Mouse (Mus musculus): Measurements from ENCODE around the gene Atp13a5. TPM values are rescaled to one million over a fixed set of nuclear protein-coding genes. Genes with fewer than 3 reads are reported as not detected.

Atp13a5 gene
- polyA plus RNA-seq, 1 experiment from 2014 or later = not detected

DNA sequence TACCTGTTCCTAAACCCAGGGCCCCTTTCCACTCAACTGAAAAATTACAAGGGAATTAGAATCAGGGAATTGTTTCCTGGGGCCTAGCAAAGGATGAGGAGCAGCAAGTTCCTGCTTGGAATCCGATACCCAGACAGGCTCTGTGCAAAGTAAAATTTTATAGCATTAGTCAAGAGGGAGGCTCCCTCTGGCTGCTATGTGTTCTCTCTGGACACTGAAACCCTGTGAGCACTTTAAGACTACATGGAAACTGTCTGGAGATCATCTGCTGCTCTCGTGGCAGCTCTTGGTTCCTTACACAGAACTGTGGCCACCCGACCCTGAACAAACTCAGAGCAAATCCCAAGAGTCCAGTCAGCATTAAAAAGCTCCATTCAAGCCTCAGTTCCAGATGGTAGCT lies 50.6 kb downstream of the Atp13a5 start:
- ATAC-seq (ENCODE audit: low read depth) = no peak
- no peak overlapping the region for H3K9ac ChIP-seq (ENCODE audit: low read depth, low read length)
- H3K4me3 ChIP-seq (ENCODE audit: low read depth, low read length) = no peak overlapping the region
- H3K4me2 ChIP-seq (ENCODE audit: low read depth, low read length) = no peak overlapping the region
- H3K27me3 ChIP-seq (ENCODE audit: control insufficient read depth, insufficient read depth, low read depth, low read length) = no peaks in the 10 kb centered on the region
- H3K36me3 ChIP-seq (ENCODE audit: control insufficient read depth, insufficient read depth) = no peaks in the 10 kb centered on the region
- H3K4me1 ChIP-seq (ENCODE audit: control insufficient read depth, low read depth, low read length) = no peaks in the 10 kb centered on the region
- 44% methylated on average over 3 of the region's 3 CpGs for WGBS (ENCODE audit: insufficient replicate concordance)
- H3K27ac ChIP-seq (ENCODE audit: low read length) = no peak overlapping the region
- H3K9me3 ChIP-seq (replicated peaks; ENCODE audit: control insufficient read depth, low read length) = no peaks in the 10 kb centered on the region

DNA sequence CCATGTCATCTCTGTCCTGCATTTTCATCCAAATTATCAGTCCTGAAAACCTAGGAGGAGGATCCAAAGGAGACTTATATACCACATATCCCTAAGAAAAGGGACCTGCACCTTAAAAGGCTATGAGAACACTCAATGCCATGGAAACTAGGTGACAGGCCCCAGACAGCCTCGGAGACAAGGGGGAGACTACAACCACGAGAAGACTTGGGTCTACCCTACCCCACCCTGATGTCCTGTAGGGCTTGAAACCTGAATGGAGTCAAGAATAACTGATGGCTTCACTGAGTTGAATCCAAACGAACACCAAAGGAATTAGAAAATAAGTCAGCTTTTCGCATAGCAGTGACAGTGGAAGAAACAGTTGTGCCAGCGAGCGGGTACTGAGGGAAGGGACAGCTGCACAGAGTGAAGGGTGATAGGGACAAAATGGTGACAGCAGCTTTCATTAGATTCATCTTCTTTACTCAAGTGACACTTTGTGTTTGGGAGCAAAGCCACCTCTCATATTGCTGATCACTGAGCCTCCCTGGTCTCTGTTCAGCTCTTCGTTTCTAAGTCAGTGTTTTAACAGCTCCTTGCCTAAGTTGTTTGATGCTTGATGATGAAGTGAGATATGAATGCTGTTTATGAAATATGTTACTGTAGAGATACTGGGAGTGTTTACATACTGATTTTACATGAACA lies 53.2 kb downstream of the Atp13a5 start:
- no peaks in the 10 kb centered on the region for H3K27me3 ChIP-seq (ENCODE audit: control insufficient read depth, insufficient read depth, low read depth, low read length)
- no peaks in the 10 kb centered on the region for H3K9me3 ChIP-seq (replicated peaks; ENCODE audit: control insufficient read depth, low read length)
- H3K27ac ChIP-seq (ENCODE audit: low read length) = no peak overlapping the region
- no peaks in the 10 kb centered on the region for H3K4me1 ChIP-seq (ENCODE audit: control insufficient read depth, low read depth, low read length)
- H3K4me3 ChIP-seq (ENCODE audit: low read depth, low read length) = no peak overlapping the region
- H3K9ac ChIP-seq (ENCODE audit: low read depth, low read length) = no peak overlapping the region
- ATAC-seq (ENCODE audit: low read depth) = no peak
- H3K36me3 ChIP-seq (ENCODE audit: control insufficient read depth, insufficient read depth) = no peaks in the 10 kb centered on the region
- WGBS (ENCODE audit: insufficient replicate concordance) = 66% methylated on average over 7 of the region's 7 CpGs
- no peak overlapping the region for H3K4me2 ChIP-seq (ENCODE audit: low read depth, low read length)

DNA sequence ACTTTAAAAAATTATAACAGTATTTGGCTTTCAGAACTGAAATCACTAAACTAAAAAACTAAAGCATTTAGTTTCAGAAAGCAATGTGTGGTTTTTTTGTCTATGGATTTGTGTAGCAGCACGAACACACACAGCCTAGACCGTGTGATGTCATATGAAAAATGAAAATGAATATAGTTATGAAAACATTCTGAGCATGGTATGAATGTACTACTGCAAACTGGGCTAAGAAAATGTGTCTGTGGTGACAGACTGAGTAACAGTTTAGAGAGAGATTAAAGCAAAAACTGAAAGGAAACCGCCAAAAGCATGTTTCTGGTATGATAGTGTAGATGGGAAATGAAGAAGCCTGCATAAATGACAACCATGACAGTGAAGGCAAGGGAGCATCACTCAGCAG lies 57.8 kb downstream of the Atp13a5 start:
- Histone ChIP-seq H3K27ac (ENCODE audit: low read length) (no peak overlapping the region), H3K27me3 (ENCODE audit: control insufficient read depth, insufficient read depth, low read depth, low read length) (no peaks in the 10 kb centered on the region), H3K4me1 (ENCODE audit: control insufficient read depth, low read depth, low read length) (no peaks in the 10 kb centered on the region), H3K4me2 (ENCODE audit: low read depth, low read length) (no peak overlapping the region), H3K36me3 (ENCODE audit: control insufficient read depth, insufficient read depth) (no peaks in the 10 kb centered on the region), H3K9me3 (replicated peaks; ENCODE audit: control insufficient read depth, low read length) (no peaks in the 10 kb centered on the region), H3K9ac (ENCODE audit: low read depth, low read length) (no peak overlapping the region), H3K4me3 (ENCODE audit: low read depth, low read length) (no peak overlapping the region)
- no peak for ATAC-seq (ENCODE audit: low read depth)
- 55% methylated on average over 3 of the region's 3 CpGs for WGBS (ENCODE audit: insufficient replicate concordance)

DNA sequence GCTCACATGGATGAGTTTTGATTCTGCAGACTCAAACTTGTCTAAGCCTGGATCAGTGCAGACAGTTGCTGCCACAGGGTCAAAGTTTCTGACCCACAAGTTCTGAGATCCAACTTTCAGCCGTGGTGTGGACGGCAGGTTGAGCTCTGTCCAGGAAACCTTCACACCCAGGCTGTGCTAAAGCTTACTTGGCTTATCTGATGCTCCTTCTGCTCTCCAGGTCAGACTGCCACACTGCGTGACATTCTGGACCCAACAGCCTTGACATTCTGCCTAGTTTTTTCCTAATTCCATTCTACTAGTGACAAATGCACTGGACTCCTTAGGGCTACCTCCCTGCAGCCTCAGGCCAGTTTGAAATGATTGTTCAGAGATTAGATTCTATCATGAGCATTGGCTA lies 63.1 kb downstream of the Atp13a5 start:
- Histone ChIP-seq H3K27ac (ENCODE audit: low read length) (no peak overlapping the region), H3K4me1 (ENCODE audit: control insufficient read depth, low read depth, low read length) (no peaks in the 10 kb centered on the region), H3K9me3 (replicated peaks; ENCODE audit: control insufficient read depth, low read length) (no peaks in the 10 kb centered on the region), H3K27me3 (ENCODE audit: control insufficient read depth, insufficient read depth, low read depth, low read length) (no peaks in the 10 kb centered on the region), H3K4me3 (ENCODE audit: low read depth, low read length) (no peak overlapping the region), H3K36me3 (ENCODE audit: control insufficient read depth, insufficient read depth) (no peaks in the 10 kb centered on the region), H3K4me2 (ENCODE audit: low read depth, low read length) (no peak overlapping the region), H3K9ac (ENCODE audit: low read depth, low read length) (no peak overlapping the region)
- 51% methylated on average over 3 of the region's 3 CpGs for WGBS (ENCODE audit: insufficient replicate concordance)
- no peak for ATAC-seq (ENCODE audit: low read depth)

DNA sequence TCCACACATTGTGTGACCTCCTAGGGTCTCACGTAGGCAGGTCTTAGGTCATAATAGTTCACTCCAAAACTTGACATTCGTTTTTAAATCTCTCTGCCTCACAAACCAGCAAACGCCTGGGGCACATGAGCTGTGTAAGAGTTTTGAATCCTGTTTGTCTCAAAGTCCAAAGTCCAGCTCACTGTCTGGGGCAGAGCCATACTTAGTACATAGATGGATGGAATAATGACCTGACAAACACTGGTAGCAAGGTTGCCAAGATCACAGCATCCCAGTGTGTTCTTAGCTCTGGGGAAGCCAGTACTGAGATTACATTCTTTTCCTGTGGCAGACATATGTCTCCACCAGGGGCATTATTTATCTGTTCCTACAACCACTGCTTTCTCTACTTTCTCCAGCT lies 63.5 kb downstream of the Atp13a5 start:
- no peaks in the 10 kb centered on the region for H3K4me1 ChIP-seq (ENCODE audit: control insufficient read depth, low read depth, low read length)
- H3K27me3 ChIP-seq (ENCODE audit: control insufficient read depth, insufficient read depth, low read depth, low read length) = no peaks in the 10 kb centered on the region
- H3K4me2 ChIP-seq (ENCODE audit: low read depth, low read length) = no peak overlapping the region
- no peak overlapping the region for H3K9ac ChIP-seq (ENCODE audit: low read depth, low read length)
- ATAC-seq (ENCODE audit: low read depth) = no peak
- no peak overlapping the region for H3K4me3 ChIP-seq (ENCODE audit: low read depth, low read length)
- 51% methylated on average over 3 of the region's 3 CpGs for WGBS (ENCODE audit: insufficient replicate concordance)
- no peaks in the 10 kb centered on the region for H3K36me3 ChIP-seq (ENCODE audit: control insufficient read depth, insufficient read depth)
- H3K9me3 ChIP-seq (replicated peaks; ENCODE audit: control insufficient read depth, low read length) = no peaks in the 10 kb centered on the region
- H3K27ac ChIP-seq (ENCODE audit: low read length) = no peak overlapping the region

DNA sequence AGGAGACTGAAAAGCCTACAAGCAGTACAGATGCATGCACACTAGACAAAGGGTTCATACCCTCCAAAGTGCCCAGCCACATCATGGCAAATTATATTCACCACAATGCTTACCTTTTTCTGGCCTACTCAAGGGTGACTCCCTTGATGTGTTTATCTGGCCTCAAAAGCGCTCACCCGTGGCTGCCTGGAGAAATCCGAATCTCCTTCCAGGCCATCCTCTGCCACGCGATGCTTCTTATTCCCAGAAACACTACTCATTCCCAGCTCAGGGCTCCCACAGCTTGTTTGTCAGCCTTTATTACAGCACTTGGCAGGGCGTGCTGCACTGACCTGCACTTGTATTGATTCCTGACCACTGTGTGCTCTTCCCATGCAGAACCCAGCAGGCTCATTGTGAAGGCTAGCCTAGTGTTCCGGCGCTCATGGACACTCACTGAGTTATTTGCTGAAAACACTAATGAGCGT lies 80.9 kb downstream of the Atp13a5 start:
- no peak for ATAC-seq (ENCODE audit: low read depth)
- Histone ChIP-seq H3K4me2 (ENCODE audit: low read depth, low read length) (no peak overlapping the region), H3K9me3 (replicated peaks; ENCODE audit: control insufficient read depth, low read length) (no peaks in the 10 kb centered on the region), H3K4me1 (ENCODE audit: control insufficient read depth, low read depth, low read length) (no peaks in the 10 kb centered on the region), H3K9ac (ENCODE audit: low read depth, low read length) (no peak overlapping the region), H3K27me3 (ENCODE audit: control insufficient read depth, insufficient read depth, low read depth, low read length) (no peaks in the 10 kb centered on the region), H3K36me3 (ENCODE audit: control insufficient read depth, insufficient read depth) (no peaks in the 10 kb centered on the region), H3K4me3 (ENCODE audit: low read depth, low read length) (no peak overlapping the region), H3K27ac (ENCODE audit: low read length) (no peak overlapping the region)
- 71% methylated on average over 9 of the region's 9 CpGs for WGBS (ENCODE audit: insufficient replicate concordance)

DNA sequence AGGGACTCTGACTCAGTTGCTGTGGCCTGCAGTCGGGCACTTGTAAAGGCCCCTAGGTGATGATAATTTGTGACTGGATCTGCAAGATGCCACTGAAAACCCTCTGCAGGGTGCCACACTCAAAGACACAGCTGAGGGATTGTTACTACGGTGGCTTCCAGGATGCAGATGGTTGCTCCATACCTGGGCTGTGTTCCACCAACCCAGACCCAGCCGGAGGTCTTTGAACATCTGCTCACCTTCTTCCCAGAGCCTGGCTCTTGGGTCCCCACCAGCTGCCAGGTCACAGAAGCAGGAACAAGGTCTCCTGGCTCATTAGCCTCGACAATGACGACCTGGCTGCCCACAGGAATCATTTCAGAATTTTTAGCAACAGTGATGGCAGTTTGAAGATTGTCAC lies 97.8 kb downstream of the Atp13a5 start:
- H3K9ac ChIP-seq (ENCODE audit: low read depth, low read length) = no peak overlapping the region
- no peak overlapping the region for H3K27ac ChIP-seq (ENCODE audit: low read length)
- no peak overlapping the region for H3K4me2 ChIP-seq (ENCODE audit: low read depth, low read length)
- no peaks in the 10 kb centered on the region for H3K36me3 ChIP-seq (ENCODE audit: control insufficient read depth, insufficient read depth)
- no peaks in the 10 kb centered on the region for H3K9me3 ChIP-seq (replicated peaks; ENCODE audit: control insufficient read depth, low read length)
- H3K27me3 ChIP-seq (ENCODE audit: control insufficient read depth, insufficient read depth, low read depth, low read length) = no peaks in the 10 kb centered on the region
- no peak for ATAC-seq (ENCODE audit: low read depth)
- H3K4me1 ChIP-seq (ENCODE audit: control insufficient read depth, low read depth, low read length) = no peaks in the 10 kb centered on the region
- H3K4me3 ChIP-seq (ENCODE audit: low read depth, low read length) = no peak overlapping the region
- WGBS (ENCODE audit: insufficient replicate concordance) = 54% methylated on average over 5 of the region's 5 CpGs

DNA sequence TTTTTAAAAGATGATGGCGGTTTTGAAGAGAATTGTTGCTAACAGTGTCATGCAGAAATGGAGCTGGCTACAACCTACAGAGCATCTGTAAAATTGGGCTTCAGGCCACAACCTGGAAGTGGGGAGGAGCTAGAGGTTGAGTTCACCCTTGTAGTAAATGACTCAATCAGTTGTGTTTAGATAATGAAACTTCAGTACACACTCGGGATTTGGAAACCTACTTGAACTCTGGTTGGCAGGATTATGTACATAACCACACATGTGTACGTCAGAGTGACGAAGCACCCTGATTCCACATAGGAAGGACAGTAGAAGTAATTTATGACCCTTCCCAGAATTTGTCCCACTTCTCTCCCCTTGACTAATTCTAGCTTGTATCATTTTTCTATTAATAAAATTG lies 124.2 kb downstream of the Atp13a5 start:
- ATAC-seq (ENCODE audit: low read depth) = no peak

DNA sequence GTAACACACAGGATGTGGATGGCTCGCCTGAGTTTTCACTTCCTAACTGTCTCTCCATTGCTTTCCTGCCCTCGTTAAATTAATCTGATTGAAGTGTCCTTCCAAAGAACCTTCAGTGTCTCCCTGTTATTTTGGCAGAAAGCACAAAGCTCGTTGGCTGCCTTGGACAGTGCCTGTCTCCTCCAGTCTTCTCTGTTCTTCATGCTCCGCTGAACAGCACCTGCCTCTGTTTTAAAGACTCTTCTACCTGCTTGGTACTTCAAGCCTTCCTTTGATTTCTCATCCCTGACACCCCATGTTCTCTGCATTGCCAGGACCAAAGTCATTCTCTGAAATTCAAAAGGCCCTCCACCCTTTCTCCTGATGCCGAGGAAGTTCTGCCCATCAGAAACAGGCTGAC lies 142.6 kb downstream of the Atp13a5 start:
- H3K36me3 ChIP-seq (ENCODE audit: control insufficient read depth, insufficient read depth) = no peaks in the 10 kb centered on the region
- no peak overlapping the region for H3K27ac ChIP-seq (ENCODE audit: low read length)
- no peaks in the 10 kb centered on the region for H3K27me3 ChIP-seq (ENCODE audit: control insufficient read depth, insufficient read depth, low read depth, low read length)
- no peak overlapping the region for H3K4me2 ChIP-seq (ENCODE audit: low read depth, low read length)
- H3K9ac ChIP-seq (ENCODE audit: low read depth, low read length) = no peak overlapping the region
- H3K9me3 ChIP-seq (replicated peaks; ENCODE audit: control insufficient read depth, low read length) = no peaks in the 10 kb centered on the region
- no peak overlapping the region for H3K4me3 ChIP-seq (ENCODE audit: low read depth, low read length)
- no peaks in the 10 kb centered on the region for H3K4me1 ChIP-seq (ENCODE audit: control insufficient read depth, low read depth, low read length)
- no peak for ATAC-seq (ENCODE audit: low read depth)
- 54% methylated on average over 5 of the region's 5 CpGs for WGBS (ENCODE audit: insufficient replicate concordance)

More for the DNA sequence above, 124.2 kb downstream of the Atp13a5 start:
- Histone ChIP-seq H3K9me3 (replicated peaks; ENCODE audit: control insufficient read depth, low read length) (no peaks in the 10 kb centered on the region), H3K4me1 (ENCODE audit: control insufficient read depth, low read depth, low read length) (no peaks in the 10 kb centered on the region), H3K4me3 (ENCODE audit: low read depth, low read length) (no peak overlapping the region), H3K36me3 (ENCODE audit: control insufficient read depth, insufficient read depth) (no peaks in the 10 kb centered on the region), H3K4me2 (ENCODE audit: low read depth, low read length) (no peak overlapping the region), H3K9ac (ENCODE audit: low read depth, low read length) (no peak overlapping the region), H3K27ac (ENCODE audit: low read length) (no peak overlapping the region), H3K27me3 (ENCODE audit: control insufficient read depth, insufficient read depth, low read depth, low read length) (no peaks in the 10 kb centered on the region)
- WGBS (ENCODE audit: insufficient replicate concordance) = 48% methylated on average over 4 of the region's 4 CpGs
